Mouse (Mus musculus) liver, embryonic 11.5 days (tissue): ENCODE measurements at regions not wholly inside any gene's neighbourhood (a gene's known extent, or its start where the extent isn't known, plus 50 kb on each side); places are given as distances from the start of the nearest gene placed in this dataset.

ENCODE experiments used
- ATAC-seq: fragments of 200-750 bp; cut with Nextera tagmentation; replicated peaks from 2 replicates; pipeline ENCODE4 v1.8.0; 2017; ENCODE audit warnings: moderate number of reproducible peaks, mild to moderate bottlenecking, moderate TSS enrichment, moderate library complexity; ENCODE audit not compliant: low FRiP score
- DNase-seq: peaks from one replicate; pipeline ENCODE4 v3.0.0-alpha.2; 2017; ENCODE audit warnings: low spot score
- H3K27ac ChIP-seq: fragments of 300-500 bp; sonication (generic); 2 replicates; pipeline ENCODE4 v1.5.1; 2014; ENCODE audit warnings: mild to moderate bottlenecking, low read depth, low read length, control low read depth
- H3K27me3 ChIP-seq: fragments of 300-500 bp; sonication (generic); replicated peaks from 2 replicates; pipeline ENCODE4 v1.6.1; 2014; ENCODE audit warnings: low read length, mixed read lengths; ENCODE audit not compliant: control insufficient read depth, insufficient read depth
- H3K36me3 ChIP-seq: fragments of 300-500 bp; sonication (generic); 2 replicates; pipeline ENCODE4 v1.6.1; 2014; ENCODE audit warnings: mild to moderate bottlenecking, low read length, moderate library complexity, mixed read lengths; ENCODE audit not compliant: control insufficient read depth, insufficient read depth
- H3K4me1 ChIP-seq: fragments of 300-500 bp; sonication (generic); replicated peaks from 2 replicates; pipeline ENCODE4 v1.6.1; 2014; ENCODE audit warnings: low read length, mixed read lengths; ENCODE audit not compliant: control insufficient read depth, insufficient read depth
- H3K4me2 ChIP-seq: fragments of 300-500 bp; sonication (generic); 2 replicates; pipeline ENCODE4 v1.6.1; 2014; ENCODE audit warnings: mild to moderate bottlenecking, control low read depth, moderate library complexity
- H3K4me3 ChIP-seq: fragments of 300-500 bp; sonication (generic); 2 replicates; pipeline ENCODE4 v1.5.1; 2014; ENCODE audit warnings: low read depth, low read length, control low read depth
- H3K9ac ChIP-seq: fragments of 300-500 bp; sonication (generic); 2 replicates; pipeline ENCODE4 v1.6.1; 2014; ENCODE audit warnings: low read depth, low read length, control low read depth
- H3K9me3 ChIP-seq: fragments of 300-500 bp; sonication (generic); 2 replicates; pipeline ENCODE4 v1.6.1; 2016; ENCODE audit warnings: low read length, inconsistent platforms, mixed read lengths; ENCODE audit not compliant: control insufficient read depth
- WGBS: fragments of 180-500 bp; shearing (Covaris S2); extraction: QIAGEN DNeasy Blood & Tissue Kit; methylation state at CpG from one replicate; pipeline ENCODE4 v1.1.7; 2014; 5-methylcytosine and 5-hydroxymethylcytosine counted together

DNA sequence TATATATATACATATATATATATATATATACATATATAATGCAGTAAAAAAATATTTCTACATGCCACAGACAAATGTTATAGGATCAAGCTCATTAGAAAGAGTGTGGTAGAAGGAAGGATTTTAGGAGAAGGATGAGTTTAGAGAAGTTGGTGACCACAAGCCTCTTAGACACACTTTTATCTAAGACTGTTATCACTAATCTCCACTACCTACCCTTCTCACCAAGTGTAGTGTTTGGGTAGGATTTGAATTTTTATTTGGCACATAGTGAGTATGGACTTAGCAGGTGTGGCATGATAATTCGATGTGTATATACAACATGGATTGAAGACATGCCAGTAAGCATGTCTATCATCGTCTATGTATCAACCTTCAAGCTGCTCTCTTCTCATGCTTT, 66.0 kb upstream of the Usp24 start:
- Histone ChIP-seq H3K9ac (no peak overlapping the region), H3K27me3 (no peaks in the 10 kb centered on the region), H3K4me2 (no peak overlapping the region), H3K27ac (peak overlapping the region; percentile 45; the same call in 1 of the 2 replicates), H3K4me1 (peaks cover 10% of the 10 kb centered on the region), H3K4me3 (no peak overlapping the region), H3K36me3 (no peaks in the 10 kb centered on the region), H3K9me3 (0 out of 2 replicates have a peak, but pooled peaks cover 2% of the 10 kb centered on the region)
- ATAC-seq (no peak), DNase-seq (no peak)
- WGBS, result 67% methylated on average over 2 of the region's 2 CpGs

GRCm38 (mm10) chr4:106251430-106251829, 64.6 kb upstream of the Usp24 start:
- DNase-seq (no peak), ATAC-seq (no peak)
- H3K9me3 ChIP-seq, result 0 out of 2 replicates have a peak, but pooled peaks cover 2% of the 10 kb centered on the region
- no peak overlapping the region for H3K27ac ChIP-seq
- H3K4me2 ChIP-seq, result no peak overlapping the region
- H3K27me3 ChIP-seq, result no peaks in the 10 kb centered on the region
- H3K4me1 ChIP-seq, result peaks cover 10% of the 10 kb centered on the region
- no peak overlapping the region for H3K4me3 ChIP-seq
- no peaks in the 10 kb centered on the region for H3K36me3 ChIP-seq
- 43% methylated on average over 1 of the region's 1 CpGs for WGBS
- H3K9ac ChIP-seq, result no peak overlapping the region

DNA sequence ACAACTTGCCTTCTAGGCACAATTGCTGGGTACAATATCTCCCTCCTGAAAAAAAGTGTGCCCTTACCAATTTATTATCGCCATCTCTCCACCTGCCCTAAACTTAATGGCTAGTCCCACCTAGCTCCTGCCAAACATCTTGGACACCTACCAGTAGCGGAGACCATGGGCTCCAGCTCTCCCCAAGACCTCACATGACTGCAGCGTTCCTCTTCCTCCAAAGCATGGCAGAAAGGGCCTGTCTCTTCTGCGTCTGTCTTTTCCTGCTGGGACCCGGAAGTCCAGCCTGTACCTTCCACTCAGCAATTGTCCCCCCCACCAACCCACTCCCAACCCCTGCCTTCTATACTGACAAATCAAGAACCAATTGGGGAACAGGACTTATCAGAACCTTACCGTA, 63.1 kb upstream of the Usp24 start:
- H3K9ac ChIP-seq, result no peak overlapping the region
- no peak for DNase-seq
- H3K4me1 ChIP-seq, result peaks cover 7% of the 10 kb centered on the region
- ATAC-seq, result no peak
- H3K4me3 ChIP-seq, result no peak overlapping the region
- H3K27me3 ChIP-seq, result no peaks in the 10 kb centered on the region
- no peak overlapping the region for H3K27ac ChIP-seq
- no peaks in the 10 kb centered on the region for H3K9me3 ChIP-seq
- 90% methylated on average over 6 of the region's 6 CpGs for WGBS
- H3K4me2 ChIP-seq, result no peak overlapping the region
- H3K36me3 ChIP-seq, result no peaks in the 10 kb centered on the region

GRCm38 (mm10) chr4:106254761-106255475, 61.1 kb upstream of the Usp24 start:
- 76% methylated on average over 3 of the region's 3 CpGs for WGBS
- H3K4me1 ChIP-seq, result peaks cover 5% of the 10 kb centered on the region
- H3K9me3 ChIP-seq, result no peaks in the 10 kb centered on the region
- DNase-seq, result no peak
- no peak overlapping the region for H3K4me3 ChIP-seq
- H3K36me3 ChIP-seq, result no peaks in the 10 kb centered on the region
- no peak overlapping the region for H3K9ac ChIP-seq
- no peak overlapping the region for H3K27ac ChIP-seq
- no peak overlapping the region for H3K4me2 ChIP-seq
- ATAC-seq, result no peak
- no peaks in the 10 kb centered on the region for H3K27me3 ChIP-seq

- no peak for DNase-seq
- no peak overlapping the region for H3K9ac ChIP-seq
- H3K27ac ChIP-seq, result no peak overlapping the region
These were observed 59.9 kb upstream of the Usp24 start for GRCm38 (mm10) chr4:106255959-106256609.

DNA sequence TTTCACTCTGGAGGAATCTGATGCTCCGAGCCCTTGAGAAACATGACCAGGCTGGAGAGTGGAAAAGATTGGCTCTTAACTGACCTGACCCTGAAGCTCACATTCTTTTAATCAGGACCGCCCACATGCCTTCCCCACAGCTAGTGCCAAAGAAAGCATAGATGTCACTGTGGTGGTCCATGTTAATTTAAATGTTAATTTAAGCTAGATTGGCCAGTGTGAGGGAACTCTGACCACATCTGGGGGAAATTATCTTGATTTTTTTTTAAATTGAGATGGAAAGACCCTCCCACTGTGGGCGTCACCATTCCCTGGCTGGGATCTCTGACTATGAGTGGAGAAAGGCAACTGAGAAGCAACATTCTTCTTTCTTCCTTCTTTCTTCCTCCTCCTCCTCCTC, 54.6 kb upstream of the Usp24 start:
- H3K4me2 ChIP-seq, result no peak overlapping the region
- WGBS, result 85% methylated on average over 3 of the region's 3 CpGs
- H3K9me3 ChIP-seq, result no peaks in the 10 kb centered on the region
- DNase-seq (peak; percentile 10), ATAC-seq (no peak)
- H3K27me3 ChIP-seq, result no peaks in the 10 kb centered on the region
- H3K9ac ChIP-seq, result no peak overlapping the region
- H3K4me1 ChIP-seq, result no peaks in the 10 kb centered on the region
- H3K4me3 ChIP-seq, result no peak overlapping the region
- no peaks in the 10 kb centered on the region for H3K36me3 ChIP-seq
- no peak overlapping the region for H3K27ac ChIP-seq

More at GRCm38 (mm10) chr4:106255959-106256609, 59.9 kb upstream of the Usp24 start:
- Histone ChIP-seq H3K27me3 (no peaks in the 10 kb centered on the region), H3K9me3 (no peaks in the 10 kb centered on the region), H3K36me3 (no peaks in the 10 kb centered on the region), H3K4me1 (no peaks in the 10 kb centered on the region; the same call in 1 of the 2 replicates), H3K4me3 (no peak overlapping the region), H3K4me2 (no peak overlapping the region)
- ATAC-seq, result no peak

DNA sequence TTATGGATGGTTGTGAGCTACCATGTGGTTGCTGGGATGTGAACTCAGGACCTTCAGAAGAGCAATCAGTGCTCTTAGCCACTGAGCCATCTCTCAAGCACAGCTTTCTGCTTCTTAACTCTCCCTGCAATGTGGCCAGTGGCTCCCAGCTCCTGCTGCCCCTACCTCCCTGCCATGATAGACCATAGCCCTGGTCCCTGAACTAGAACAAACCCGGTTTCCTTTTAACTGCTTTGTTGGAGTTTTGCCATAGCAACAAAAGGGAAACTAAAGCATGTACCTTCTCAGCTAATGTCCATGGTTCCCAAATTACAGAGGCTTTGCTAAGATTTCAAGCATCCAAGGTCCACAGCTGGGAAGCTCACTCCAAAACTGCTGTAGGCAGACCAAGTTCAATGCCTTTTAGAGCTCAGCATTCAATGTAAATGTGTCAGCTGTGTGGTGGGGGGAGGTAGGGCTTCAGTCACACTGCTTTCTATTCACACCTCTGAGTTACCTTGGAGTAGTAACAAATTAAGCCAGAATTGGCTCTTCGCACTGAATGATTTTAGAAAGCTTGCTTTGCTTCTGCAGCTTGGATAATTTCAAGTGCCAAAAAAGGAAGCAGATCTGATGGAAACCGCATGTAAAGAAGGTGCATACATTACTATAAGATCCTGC, 54.0 kb upstream of the Usp24 start:
- peak; percentile 15 for DNase-seq
- H3K9ac ChIP-seq, result no peak overlapping the region
- no peak overlapping the region for H3K4me2 ChIP-seq
- H3K9me3 ChIP-seq, result no peaks in the 10 kb centered on the region
- no peaks in the 10 kb centered on the region for H3K36me3 ChIP-seq
- no peak overlapping the region for H3K4me3 ChIP-seq
- no peaks in the 10 kb centered on the region for H3K27me3 ChIP-seq
- no peak for ATAC-seq
- no peaks in the 10 kb centered on the region for H3K4me1 ChIP-seq
- 77% methylated on average over 3 of the region's 3 CpGs for WGBS
- no peak overlapping the region for H3K27ac ChIP-seq

DNA sequence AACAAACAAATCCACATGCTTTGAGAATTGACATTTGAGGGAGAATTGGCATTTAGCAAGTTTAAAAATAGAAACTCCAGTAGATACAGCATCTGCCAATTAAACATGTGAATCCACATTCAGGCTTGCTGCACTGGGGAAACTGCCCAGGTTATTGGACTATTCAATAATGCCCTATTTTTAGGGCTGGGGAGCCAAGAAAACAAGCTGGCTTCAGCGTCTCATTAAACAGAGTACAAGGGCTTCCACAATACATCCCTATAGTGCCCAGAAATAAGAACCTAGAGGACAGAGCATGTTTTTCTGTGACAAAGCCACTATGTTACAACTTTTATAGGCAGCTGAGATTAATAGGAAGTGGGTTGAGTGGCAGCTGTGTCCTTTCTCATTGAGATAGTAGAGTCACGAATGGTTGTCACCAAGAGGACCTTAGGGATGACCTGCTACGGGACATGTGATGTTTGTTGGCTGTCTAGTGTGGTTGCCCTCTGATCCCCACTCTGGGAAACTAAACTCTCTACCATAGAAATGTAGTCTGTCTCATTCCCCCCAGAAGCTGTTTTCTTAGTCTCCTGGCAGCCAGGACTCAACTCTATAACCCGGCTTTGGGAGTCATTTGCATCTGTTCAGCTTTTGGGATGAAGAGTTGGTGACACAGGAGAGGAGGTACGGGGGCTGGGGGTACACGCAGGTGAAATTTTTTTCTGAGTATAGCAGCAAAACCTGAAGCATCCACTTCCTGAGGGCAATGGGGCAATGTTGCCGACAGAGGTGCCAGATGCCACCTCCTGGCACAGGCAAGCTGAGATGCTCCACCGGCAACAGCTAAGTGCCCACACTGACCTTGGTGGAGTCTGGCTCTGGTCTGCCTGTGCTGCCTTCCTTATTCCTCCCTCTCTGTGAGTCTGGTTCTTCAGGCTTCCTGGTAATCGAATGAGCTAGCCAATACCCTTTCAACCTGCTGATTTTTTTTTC, 53.0 kb upstream of the Usp24 start:
- no peak overlapping the region for H3K27ac ChIP-seq

More for the DNA sequence above, 53.0 kb upstream of the Usp24 start:
- H3K4me2 ChIP-seq, result no peak overlapping the region
- no peaks in the 10 kb centered on the region for H3K9me3 ChIP-seq
- no peaks in the 10 kb centered on the region for H3K4me1 ChIP-seq
- peak; percentile 20 for DNase-seq
- no peaks in the 10 kb centered on the region for H3K36me3 ChIP-seq
- H3K27me3 ChIP-seq, result no peaks in the 10 kb centered on the region
- no peak overlapping the region for H3K9ac ChIP-seq
- no peak overlapping the region for H3K4me3 ChIP-seq
- WGBS, result 76% methylated on average over 9 of the region's 9 CpGs
- no peak for ATAC-seq
